Mouse (Mus musculus) skeletal muscle tissue, adult 2 months (tissue): ENCODE data around the gene Mapk13.
"Not testable (repeated sequence)": the region's sequence is repeated elsewhere in the genome, so short reads cannot be mapped to it uniquely, and the experiment has no call there.

Source experiments
- DNase-seq: peaks from one replicate; pipeline ENCODE4 v3.0.0-alpha.2; 2012; ENCODE audit warnings: low read depth, low spot score

Mapk13 gene

DNA sequence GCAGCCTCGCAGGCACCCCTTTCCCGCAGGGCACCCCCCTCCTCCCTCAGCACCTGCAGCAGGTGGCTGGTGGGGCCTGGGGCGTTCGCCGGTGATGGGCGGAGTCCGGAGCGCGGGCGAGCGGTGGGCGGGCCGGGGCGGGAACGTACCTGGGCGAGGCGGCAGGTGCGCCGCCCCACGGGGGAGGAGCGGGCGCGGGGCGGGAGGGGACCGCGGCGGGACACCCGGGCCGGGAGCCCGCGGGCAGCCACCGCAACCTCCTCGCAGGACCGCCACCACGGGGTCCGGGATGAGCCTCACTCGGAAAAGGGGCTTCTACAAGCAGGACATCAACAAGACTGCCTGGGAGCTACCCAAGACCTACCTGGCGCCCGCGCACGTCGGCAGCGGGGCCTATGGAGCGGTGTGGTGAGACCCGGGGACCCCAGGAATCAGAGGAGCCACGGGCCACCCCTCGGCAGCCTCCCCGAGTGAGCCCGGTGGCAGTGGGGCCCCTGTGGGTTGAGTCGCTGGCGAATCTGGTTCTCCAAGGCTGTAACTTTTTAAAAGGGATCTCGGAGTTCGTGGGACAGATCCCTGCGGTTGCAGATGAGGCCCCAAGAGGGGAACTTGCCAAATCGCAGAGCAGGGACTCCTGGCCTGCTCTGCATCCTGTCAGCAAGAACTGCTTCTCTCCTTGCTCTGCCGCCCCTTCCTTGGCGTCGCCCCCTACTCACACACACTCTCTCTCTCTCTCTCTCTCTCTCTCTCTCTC, at the start of gene Mapk13:
Gene Mapk13, plus strand, starts transcription at position 177 of the 754 bp plus-strand sequence.
- no peak for DNase-seq

DNA sequence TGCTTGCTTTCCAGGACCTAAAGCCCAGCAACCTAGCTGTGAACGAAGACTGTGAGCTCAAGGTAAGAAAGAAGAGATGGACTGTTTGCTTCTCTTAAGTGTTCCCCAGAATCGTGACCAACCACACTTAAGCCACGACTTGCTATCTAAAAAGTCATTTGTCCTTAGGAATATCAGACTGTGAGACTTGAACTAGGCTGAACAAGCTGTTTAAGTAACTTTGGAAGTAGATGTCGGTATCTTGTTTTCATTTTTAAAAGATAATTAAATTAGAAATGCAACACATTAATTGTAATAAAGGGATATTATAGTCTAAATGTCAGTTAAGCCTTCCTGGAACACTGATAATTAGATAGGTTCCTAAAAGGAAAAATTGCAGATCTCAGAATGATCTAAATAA, 43.3 kb upstream of the Mapk13 start, which contains the start of gene AC170998.1:
Gene AC170998.1, plus strand, starts transcription at position 301 of the 400 bp plus-strand sequence.
- no peak for DNase-seq

DNA sequence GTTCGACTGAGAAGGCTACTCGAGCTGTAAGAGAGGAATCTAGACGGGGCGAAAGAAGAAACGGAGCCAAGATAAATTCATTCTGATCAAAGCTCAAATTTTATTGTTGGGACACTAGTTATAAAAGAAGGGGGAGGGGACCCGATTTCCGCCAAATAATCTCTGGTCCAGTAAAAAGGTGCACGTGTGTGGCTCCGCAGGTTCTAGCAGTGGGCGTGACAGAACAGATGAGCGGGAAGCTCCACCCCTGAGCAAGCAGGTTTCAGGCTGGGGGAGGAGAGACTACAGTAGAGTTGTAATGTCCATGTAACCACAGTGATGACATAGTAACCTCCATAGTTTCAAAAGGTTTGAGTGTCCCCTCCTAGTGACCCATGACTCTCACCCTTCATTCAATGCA, 41.6 kb upstream of the Mapk13 start:
- not testable (repeated sequence) for DNase-seq

DNA sequence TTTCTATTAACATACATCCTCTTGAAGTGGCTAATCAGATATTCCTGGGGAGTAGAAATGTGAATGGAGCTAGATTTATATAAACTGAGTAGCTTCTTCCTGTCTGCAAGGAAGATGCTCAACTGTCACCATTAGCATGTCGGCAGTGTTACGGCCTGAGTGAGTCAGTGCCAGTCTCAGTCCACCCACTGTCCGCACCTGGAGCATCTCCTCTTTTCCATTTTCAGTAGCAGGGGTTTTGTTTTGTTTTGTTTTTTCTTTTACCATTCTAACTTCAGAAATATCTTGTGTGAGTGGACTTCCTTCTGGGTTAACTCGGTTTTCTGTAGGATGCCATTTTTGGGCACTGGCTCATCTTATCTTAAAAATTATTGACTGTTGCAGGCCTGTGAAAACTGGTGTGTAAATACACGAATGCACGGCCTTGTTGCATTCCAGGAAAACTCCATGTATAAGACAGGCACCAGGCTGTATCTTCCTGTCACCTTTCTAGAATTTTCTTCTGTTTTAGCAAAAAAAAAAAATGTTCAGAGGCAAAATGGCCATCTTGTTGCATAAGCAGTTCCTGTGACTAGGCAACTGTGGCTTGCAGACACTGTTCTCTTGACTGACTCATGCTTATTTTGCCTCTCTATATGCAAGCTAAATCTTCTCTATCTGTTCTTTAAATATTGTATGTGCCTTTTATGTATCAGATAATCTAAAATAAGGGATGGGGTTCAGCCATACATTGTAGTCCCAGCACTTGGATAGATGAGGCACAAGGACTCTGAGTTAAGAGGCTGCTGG, 33.6 kb upstream of the Mapk13 start:
- DNase-seq = no peak

DNA sequence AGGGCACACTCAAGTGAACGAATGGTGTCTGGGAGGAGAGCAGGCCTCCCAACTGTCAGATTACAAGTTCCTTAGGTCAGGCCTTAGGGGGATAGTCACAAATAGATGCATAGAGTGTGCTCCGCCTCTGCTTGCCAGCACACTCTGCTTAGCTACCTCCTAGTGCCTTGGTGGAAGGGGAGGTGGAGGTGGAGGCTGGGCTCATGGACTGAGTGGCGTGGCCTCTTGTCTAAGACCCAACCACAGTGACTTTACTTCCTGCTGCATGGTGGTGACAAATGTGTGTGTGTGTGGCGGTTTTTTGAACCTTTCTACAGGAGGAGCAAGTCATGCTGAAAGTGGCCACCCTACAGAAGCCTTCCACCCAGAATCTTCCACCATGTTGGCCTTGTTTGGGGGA, 32.6 kb upstream of the Mapk13 start:
- DNase-seq = no peak

DNA sequence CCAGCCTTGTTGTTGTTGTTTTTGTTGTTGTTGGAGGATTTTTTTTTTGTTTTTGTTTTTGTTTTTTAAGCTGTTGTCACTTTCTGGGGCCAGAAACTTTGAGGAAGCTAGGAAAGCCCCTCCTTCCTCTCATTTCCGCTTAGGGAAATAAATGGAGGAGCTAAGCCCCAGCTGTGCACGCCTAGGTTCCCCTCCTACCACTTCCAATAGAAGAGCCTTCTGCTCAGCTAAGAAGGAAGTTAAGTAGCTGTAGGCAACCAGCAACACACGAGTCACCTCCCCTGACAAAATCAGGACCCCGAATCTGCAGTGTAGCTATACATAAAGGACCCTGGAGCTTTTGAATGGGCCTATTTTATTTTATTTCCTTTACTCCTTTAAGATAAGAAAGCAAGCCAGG, 31.1 kb upstream of the Mapk13 start:
- DNase-seq = no peak

DNA sequence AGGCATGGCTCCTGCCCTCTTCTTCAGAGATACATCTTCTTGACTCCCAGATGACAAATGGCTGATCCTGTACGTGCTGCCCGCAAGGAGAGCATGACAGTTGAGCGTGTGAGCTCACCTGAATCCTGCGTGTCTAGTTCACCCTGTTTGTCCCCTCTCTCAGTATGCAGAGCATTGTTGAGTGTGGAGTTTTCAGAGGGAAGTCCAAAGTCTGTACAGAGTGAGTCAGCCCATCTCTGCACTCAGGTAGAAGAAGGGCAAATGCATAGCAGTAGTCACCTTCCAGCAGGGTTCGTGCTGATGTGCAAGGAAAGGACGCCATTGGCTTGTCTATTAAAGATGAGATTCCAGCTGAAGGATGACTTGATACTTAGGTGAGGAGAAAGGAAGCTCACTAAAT, 29.9 kb upstream of the Mapk13 start:
- no peak for DNase-seq

DNA sequence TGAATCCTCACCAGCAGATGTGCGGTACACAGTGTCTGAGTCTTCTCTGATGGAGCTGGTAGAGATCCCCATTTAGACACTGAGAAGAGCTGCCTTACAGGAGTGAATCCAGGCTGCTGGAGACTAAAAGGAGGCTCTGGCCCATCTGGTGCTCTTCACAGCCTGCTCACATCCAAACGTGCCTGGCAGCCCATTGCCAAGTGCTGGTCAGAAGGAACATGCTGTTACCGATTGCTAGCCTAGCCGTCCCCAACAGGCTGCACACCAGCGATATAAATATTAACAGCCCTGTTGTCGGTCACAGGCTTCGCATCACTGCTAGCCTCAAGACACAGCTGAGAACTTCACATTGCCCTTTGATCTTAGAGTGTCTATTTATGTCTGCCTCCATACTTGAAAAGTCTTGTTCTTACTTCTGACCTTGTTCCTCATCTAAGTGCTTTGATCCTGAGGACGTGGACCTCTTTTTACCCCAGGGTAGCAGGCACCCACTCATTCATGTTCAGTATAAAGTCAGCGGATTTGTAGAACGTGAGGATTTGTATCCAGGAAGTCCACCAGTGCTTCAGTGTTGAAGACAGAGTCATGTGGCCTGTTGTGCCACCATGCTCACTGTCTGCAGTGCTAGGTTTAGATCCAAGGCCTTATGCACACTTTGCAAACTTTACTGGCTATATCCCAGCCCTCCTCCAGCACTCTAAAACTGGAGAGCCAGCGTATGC, 25.8 kb upstream of the Mapk13 start:
- DNase-seq = peak; percentile 51

DNA sequence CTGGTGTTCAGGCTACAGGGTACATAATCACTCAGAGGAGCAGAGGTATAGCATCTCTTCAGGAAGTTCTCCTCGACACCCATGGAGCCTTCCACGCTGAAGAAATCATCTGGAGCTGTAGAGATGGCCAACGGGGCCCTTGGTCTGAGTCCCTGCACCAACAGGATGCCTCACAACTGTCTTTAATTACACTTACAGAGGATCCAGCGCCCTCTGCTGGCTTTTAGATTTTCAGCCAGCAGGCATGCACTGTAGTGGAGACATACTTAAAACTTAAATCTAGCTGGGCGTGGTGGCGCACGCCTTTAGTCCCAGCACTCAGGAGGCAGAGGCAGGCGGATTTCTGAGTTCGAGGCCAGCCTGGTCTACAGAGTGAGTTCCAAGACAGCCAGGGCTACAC, 25.2 kb upstream of the Mapk13 start:
- no peak for DNase-seq

DNA sequence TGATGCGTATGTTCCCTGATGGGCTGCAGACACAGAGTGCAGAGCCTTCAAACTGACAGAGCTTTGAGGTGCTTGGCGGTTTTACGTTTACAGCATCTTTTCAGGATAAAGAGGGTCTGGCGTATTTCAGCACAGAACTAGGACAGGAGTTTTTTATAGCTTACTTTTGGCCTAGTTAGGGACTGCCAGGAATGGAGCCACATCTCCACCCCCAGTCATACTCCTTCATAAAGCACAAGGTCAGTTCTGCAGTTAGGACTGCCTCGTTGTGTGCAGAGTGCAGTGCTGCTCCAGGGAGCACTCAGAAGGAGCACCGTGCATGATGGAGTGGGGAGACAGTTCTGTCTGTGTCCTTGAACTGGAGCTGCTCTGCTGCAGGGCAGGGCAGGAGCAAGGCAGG, 23.3 kb upstream of the Mapk13 start:
- DNase-seq = no peak

DNA sequence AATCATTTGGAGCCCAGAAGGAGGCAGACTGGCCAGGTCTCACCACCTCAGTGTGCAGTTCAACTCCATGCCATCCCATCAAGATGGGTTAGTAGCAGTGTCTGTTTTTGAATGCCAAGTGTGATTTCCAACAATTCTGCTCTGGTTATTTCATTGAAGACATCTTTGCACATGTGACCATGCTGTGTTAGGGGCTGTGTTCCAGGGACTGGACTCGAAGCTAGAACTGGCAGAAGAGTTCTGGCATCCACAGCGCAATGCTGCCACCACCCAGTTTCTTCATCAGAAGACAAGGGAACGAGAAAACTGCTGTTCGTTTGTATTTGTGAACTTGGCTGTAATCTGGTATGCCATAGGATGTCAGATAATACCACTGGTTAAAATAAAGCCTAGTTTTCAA, 21.1 kb upstream of the Mapk13 start:
- DNase-seq = no peak

DNA sequence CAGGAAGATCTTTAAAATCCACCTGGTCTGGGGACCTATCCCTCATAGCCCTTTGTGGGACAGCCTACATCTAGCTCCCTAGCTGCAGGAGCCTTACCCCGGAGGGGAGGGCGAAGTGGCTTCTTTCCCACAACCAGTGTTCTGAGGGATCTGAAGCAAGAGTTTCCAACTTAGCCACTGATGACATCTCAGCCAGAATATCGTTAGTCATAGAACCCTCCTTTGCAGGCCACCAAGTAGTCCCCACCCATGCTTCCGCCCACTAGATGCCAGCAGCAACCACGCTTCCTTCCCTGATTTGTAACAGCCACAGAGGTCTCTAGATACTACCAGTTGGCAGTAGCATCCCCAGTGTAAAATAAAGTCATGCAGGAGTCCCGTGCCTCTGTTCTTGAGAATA, 18.5 kb upstream of the Mapk13 start:
- DNase-seq = no peak

DNA sequence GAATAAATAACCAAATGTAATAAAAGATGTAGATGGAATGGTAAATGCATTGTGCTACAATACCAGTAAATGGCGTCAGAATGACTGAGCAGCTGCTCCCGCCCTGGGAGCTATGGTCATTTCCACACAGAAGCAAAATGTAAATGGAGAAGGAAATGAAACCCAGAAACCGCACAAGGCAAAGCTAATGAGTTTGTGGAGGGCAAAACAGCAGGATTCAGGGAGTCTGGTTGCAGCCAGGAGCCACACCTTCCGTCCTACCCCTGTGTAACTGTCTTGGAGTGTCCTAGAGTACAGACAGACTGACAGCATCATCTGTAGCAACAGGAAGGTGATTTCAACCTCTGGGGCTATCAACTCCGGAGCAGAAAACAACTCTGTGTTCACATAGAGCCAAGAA, 12.7 kb upstream of the Mapk13 start:
- no peak for DNase-seq

DNA sequence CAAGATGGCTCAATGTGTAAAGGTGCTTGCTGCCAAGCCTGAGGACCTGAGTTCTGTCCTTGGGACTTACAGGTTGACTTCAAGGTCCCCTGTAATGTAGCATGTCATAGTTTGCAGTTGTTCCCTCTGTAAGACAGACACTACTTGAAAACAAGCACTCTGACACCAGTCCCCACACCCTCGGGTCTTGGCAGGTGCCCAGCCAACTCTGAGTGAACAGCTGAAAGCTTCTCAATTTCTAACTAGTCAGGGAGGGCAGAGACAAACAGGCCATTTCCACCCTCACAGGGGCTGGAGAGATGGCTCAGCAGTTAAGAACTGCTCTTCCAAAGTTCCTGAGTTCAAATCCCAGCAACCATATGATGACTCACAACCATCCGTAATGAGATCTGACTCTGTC, 11.6 kb upstream of the Mapk13 start:
- no peak for DNase-seq

DNA sequence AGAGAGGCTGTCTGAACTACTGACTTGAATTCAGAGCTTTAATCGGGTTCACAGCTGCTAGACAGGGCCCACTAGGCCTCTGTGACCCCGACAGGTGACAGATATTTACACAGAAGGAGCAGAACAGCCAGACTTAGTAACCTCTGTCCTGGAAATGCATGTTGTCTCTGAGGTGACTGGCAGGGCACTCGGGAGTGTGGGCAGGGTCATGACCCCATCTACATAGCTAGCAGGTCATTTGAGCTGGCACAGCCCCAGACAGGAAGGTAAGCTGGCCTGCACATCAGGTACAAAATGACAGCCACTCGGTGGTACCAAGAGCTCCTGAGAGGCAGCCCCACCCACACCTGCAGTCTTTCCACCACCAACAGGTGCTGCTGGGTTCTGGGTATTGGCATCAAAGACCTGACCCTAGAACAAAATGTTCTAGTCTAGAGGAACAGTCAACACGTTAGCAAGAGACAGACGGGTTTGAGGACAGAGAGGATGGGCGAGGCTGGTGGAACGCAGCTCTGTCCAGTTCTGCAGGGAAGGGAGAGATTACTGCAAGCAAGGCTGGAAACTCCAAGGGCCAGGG, 8.3 kb upstream of the Mapk13 start:
- DNase-seq = no peak

DNA sequence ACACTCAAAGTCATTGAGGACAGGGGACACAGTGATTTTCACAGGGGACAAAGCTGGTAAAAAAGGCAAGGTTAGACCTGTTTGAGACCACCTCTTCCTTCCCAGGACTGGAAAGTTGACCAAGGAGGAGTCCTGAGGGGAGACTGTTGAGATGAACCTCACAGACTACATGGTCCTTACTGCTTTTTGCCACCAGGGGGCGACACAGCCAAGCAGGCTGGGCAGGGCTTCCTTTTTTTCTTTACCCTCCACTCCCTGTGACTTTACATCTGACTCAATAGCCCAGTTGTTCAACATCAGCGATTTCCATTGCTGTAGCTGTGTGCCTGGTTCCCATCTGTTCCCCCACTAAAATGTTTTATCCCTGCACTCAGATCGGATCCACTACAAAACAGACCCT, 7.2 kb upstream of the Mapk13 start:
- DNase-seq = peak; percentile 62

DNA sequence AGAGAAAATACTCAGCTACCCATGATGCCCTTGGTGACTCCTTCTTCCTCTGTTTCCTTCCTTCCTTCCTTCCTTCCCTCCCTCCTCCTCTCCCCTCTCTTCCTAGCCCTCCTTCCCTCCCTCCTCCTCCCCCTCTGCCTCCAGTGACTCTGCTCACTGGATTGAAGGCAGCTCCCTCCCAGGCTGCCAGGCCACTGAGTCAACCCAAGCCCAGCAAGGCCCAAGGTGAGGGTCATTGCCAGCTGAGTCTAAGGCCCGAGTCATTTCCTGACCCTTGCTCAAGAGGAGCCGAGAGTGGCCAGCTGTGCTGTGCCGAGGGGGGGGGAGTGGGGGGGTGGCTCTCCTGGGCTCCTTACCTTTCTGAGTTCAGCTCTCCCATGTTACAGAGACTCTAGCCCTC, 2.9 kb upstream of the Mapk13 start:
- DNase-seq = no peak

DNA sequence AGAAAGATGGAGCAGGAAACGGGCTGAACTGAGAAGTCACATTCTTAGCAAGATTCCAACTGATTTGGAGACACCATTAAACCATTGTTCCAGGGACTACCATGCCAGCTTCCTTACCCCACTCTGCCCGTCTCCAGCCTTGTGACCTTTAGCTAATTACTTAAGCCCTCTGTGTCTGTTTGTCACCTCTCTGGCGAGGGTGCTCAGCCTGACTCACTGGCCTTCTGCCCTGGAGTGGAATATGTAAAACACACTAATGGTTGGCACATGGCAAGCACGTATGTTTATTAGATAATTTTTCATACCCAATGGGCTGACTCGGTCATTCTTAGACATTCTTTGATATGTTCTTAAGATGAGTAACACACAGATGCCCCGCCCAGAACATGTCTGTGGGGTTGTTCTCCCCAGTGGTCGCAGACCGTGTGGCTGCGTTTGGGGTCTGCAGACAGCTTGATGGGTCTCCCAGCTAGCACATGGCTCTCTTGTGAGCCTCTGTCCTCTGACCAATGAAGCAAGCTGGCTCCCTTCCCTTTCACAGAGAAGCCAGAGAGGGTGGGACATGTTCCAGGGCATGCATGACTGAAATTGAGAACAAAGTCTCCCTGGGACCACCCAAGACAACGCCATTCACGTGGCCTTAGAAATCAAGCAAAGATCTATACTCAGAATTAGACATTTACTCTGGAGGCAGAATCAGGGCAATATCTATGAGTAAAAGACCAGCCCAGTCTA, 2.1 kb upstream of the Mapk13 start:
- no peak for DNase-seq

DNA sequence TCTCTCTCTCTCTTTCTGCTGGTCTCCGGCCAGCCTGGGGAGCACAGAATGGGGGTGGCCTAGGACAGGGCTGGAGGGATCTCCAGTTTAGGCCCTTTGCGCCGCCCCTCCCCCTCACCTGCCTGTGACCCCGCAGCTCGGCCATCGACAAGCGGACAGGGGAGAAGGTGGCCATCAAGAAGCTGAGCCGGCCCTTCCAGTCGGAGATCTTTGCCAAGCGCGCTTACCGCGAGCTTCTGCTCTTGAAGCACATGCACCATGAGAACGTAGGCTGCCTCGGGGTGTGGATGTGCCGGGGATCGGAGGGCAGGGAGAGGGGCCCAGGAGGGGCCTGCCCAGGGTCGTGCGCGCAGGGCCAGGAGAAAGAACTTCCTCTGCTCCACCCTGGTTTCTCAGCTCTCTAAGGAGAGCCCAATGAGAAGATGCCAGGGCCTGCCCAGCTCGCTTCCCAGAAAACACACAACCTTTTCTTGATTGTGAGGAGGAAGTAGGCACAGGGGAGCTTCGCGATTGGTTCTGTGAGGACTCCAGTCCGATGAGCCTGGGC, 851 bp downstream of the Mapk13 start:
- DNase-seq = no peak

DNA sequence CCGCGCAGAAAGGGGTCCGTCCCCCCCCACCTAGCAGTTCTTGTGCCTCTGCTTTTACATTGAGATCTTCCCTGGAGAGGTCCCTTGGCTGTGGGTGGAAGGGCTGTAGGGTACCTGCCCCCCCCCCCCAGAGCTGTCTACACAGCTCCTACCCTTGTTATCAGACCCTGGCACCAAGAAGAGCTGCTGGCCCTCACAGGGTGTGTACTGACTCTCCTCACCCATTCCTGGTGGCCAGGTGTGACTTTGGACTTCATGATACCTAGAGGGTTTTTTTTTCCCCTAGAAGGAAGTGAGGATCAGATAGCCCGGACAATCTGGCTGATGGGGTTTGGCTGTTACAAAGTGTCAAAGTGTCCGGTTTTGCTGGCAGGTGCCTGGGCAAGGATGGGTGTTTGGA, 2.2 kb downstream of the Mapk13 start:
- no peak for DNase-seq

DNA sequence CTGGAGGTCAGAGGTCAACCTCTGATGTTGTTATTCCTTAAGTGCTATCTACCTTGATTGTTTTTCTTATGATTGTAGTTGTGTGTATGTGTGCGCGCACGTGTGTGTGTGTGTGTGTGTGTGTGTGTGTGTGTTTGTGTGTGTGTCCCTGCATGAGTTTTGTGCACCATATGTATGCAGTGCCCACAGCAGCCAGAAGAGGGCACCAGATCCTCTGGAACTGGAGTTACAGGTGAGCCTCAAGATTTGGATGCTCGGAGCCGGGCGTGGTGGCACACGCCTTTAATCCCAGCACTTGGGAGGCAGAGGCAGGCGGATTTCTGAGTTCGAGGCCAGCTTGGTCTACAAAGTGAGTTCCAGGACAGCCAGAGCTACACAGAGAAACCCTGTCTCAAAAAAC, 5.2 kb downstream of the Mapk13 start:
- DNase-seq = not testable (repeated sequence)
